Mouse (Mus musculus): ENCODE data around the gene Ogdh. TPM values are rescaled to one million over a fixed set of nuclear protein-coding genes. Genes with fewer than 3 reads are reported as not detected.
A peak's percentile ranks its signal among the peaks of the same experiment; 100 is the strongest.

Ogdh gene
- polyA plus RNA-seq, 1 experiment from 2014 or later: 95.0 TPM

GRCm38 (mm10) chr11:6372784-6373183 is 81.4 kb downstream of the Ogdh start:
- Histone ChIP-seq H3K27ac (no peak overlapping the region), H3K4me1 (no peaks in the 10 kb centered on the region), H3K4me2 (replicated peaks) (no peak overlapping the region), H3K27me3 (no peaks in the 10 kb centered on the region), H3K9me3 (no peaks in the 10 kb centered on the region), H3K9ac (no peak overlapping the region), H3K36me3 (no peaks in the 10 kb centered on the region), H3K4me3 (no peak overlapping the region)
- 93% methylated on average over 9 of the region's 9 CpGs for WGBS
- no peak for ATAC-seq (ENCODE audit: low FRiP score, low read depth)

DNA sequence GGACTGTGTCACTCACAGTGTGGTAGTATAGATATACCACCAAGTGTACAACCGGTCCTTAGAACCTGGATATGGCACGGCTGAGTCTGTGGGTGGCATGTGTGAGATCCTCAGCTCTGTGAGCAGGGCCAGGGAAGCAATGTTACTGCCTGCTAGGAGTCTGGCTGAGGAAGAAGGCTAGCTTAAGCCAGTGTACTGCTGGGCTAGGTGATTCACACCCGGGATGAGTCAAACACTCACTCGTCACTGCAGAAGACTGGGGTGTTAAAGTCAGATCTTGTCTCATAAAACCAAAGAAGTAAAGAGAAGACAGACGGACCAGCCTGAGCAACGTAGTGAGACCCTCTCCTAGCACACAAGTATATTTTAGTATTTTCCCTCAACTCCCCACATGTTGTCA is 89.5 kb downstream of the Ogdh start:
- H3K4me1 ChIP-seq: no peaks in the 10 kb centered on the region
- no peak overlapping the region for H3K4me2 ChIP-seq (replicated peaks)
- H3K27me3 ChIP-seq: no peaks in the 10 kb centered on the region
- no peaks in the 10 kb centered on the region for H3K9me3 ChIP-seq
- ATAC-seq (ENCODE audit: low FRiP score, low read depth): no peak
- H3K36me3 ChIP-seq: no peaks in the 10 kb centered on the region
- 84% methylated on average over 6 of the region's 6 CpGs for WGBS
- H3K9ac ChIP-seq: no peak overlapping the region
- no peak overlapping the region for H3K27ac ChIP-seq
- H3K4me3 ChIP-seq: no peak overlapping the region

- Histone ChIP-seq H3K4me3 (peak overlapping the region; percentile 86), H3K4me1 (peaks cover 16% of the 10 kb centered on the region), H3K27ac (0 out of 2 replicates have a peak overlapping the region, but pooled peaks have one; percentile 91), H3K27me3 (no peaks in the 10 kb centered on the region), H3K9me3 (no peaks in the 10 kb centered on the region), H3K36me3 (peaks cover 13% of the 10 kb centered on the region), H3K9ac (no peak overlapping the region), H3K4me2 (replicated peaks) (peak overlapping the region; percentile 88)
- no peak for ATAC-seq (ENCODE audit: low FRiP score, low read depth)
- 91% methylated on average over 6 of the region's 6 CpGs for WGBS
Observed at GRCm38 (mm10) chr11:6388126-6388725, 96.8 kb downstream of the Ogdh start.

DNA sequence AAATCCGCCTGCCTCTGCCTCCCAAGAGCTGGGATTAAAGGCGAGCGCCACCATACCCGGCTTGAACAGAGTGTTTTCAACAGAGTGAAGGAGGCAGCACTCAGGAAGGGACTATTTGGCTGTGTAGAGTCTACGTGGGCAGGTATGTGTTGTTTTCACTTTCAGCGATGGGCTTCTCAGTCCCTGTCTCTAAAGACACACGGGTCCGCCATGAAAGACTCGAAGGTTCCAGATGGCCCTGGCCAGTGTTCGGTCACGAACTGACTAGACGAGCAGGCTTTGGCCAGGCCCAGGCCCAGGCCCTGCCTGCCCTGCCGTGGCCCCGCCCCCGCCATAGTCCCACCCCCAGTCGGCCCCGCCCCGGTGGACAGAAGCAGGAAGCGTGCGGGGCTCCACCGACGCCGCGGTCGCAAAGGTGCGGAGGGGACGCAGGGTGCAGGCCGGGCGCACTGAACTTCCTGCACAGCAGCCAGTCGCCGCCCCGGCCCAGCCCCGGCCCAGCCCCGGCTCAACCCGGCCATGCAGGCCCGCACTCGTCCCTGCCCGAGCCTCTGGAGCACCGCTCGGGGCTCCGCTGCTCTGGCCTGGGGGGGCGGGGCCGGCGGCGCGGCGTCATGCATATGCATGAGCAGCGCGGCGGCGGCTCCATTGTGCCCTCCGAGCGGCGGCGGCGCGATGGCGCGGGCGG is 97.4 kb downstream of the Ogdh start, which contains the start of gene Zmiz2:
Gene Zmiz2, plus strand, starts transcription at position 349 of the 688 bp plus-strand sequence.
- peak within 1 kb of the TSS; percentile 86 for H3K9ac ChIP-seq
- H3K4me2 ChIP-seq (replicated peaks): peak within 1 kb of the TSS; percentile 88
- WGBS: 9% methylated on average over 40 of the region's 60 CpGs
- ATAC-seq (ENCODE audit: low FRiP score, low read depth): peak; percentile 98
- no peaks in the 10 kb centered on the region for H3K9me3 ChIP-seq
- H3K36me3 ChIP-seq: peaks cover 14% of the 10 kb centered on the region
- H3K4me1 ChIP-seq: peaks cover 16% of the 10 kb centered on the region
- H3K27ac ChIP-seq: peak within 1 kb of the TSS; percentile 91
- peak within 1 kb of the TSS; percentile 86 for H3K4me3 ChIP-seq
- no peaks in the 10 kb centered on the region for H3K27me3 ChIP-seq

- no peak overlapping the region for H3K27ac ChIP-seq
- H3K4me1 ChIP-seq: peaks cover 16% of the 10 kb centered on the region
- peak; percentile 6; the same call in 1 of the 2 replicates for ATAC-seq (ENCODE audit: low FRiP score, low read depth)
- WGBS: under 1% methylated on average over 27 of the region's 43 CpGs
- H3K36me3 ChIP-seq: peaks cover 20% of the 10 kb centered on the region
- H3K4me3 ChIP-seq: peak overlapping the region; percentile 86
- H3K9ac ChIP-seq: peak overlapping the region; percentile 86
- no peaks in the 10 kb centered on the region for H3K27me3 ChIP-seq
- H3K4me2 ChIP-seq (replicated peaks): peak overlapping the region; percentile 88
- no peaks in the 10 kb centered on the region for H3K9me3 ChIP-seq
Observed at GRCm38 (mm10) chr11:6389483-6389921, 98.1 kb downstream of the Ogdh start.

GRCm38 (mm10) chr11:6390376-6391053 is 99.1 kb downstream of the Ogdh start:
- Histone ChIP-seq H3K9me3 (no peaks in the 10 kb centered on the region), H3K27me3 (no peaks in the 10 kb centered on the region), H3K9ac (peak overlapping the region; percentile 86), H3K27ac (no peak overlapping the region), H3K4me3 (peak overlapping the region; percentile 86), H3K4me2 (replicated peaks) (peak overlapping the region; percentile 88), H3K36me3 (peaks cover 29% of the 10 kb centered on the region), H3K4me1 (peaks cover 16% of the 10 kb centered on the region)
- WGBS: 86% methylated on average over 8 of the region's 8 CpGs
- no peak for ATAC-seq (ENCODE audit: low FRiP score, low read depth)

DNA sequence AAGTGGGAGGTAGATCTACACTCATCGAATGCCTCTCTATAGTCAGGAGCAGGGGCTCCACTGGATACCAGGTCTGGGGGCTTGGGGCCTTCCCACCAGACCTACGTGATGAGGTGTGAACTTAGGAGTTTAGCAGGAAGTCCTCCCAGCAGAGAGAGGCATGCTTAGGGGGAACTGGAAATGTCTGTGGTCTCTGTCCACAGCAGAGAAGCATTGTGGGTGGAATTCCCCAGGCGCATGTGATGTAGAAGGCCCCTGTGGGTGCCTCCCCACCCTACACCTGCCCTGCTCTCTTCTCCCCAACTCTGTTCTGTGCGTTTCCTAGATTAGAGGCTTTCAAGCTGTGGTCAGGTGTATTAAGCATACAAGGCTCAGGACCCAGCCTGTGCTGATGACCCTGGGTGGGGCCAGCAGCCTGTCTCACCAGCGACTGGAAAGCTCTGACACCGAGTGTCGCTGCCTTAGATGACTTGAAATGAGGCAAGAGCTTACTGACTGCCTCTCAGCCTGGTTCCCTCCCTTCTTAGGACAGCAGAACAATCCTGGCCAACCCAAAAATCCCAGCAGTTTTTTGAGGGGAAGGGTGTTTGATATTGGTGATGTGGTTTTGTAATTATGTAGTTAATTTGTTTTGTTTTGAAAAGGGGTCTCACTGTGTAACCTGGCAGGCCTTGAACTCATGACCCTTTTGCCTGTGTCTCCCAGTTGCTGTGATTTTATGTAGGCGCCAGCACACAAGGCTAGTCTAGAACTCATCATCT is 100.3 kb downstream of the Ogdh start:
- H3K4me1 ChIP-seq: peaks cover 16% of the 10 kb centered on the region
- ATAC-seq (ENCODE audit: low FRiP score, low read depth): no peak
- 87% methylated on average over 8 of the region's 8 CpGs for WGBS

GRCm38 (mm10) chr11:6392857-6393256 is 101.4 kb downstream of the Ogdh start:
- Histone ChIP-seq H3K4me2 (replicated peaks) (no peak overlapping the region), H3K36me3 (peaks cover 53% of the 10 kb centered on the region), H3K27ac (no peak overlapping the region), H3K9me3 (no peaks in the 10 kb centered on the region), H3K9ac (no peak overlapping the region), H3K27me3 (no peaks in the 10 kb centered on the region), H3K4me3 (no peak overlapping the region), H3K4me1 (peaks cover 16% of the 10 kb centered on the region)
- WGBS: 86% methylated on average over 6 of the region's 6 CpGs
- ATAC-seq (ENCODE audit: low FRiP score, low read depth): no peak

More for the DNA sequence above, 100.3 kb downstream of the Ogdh start:
- no peak overlapping the region for H3K27ac ChIP-seq
- no peak overlapping the region for H3K4me2 ChIP-seq (replicated peaks)
- H3K4me3 ChIP-seq: no peak overlapping the region
- H3K9me3 ChIP-seq: no peaks in the 10 kb centered on the region
- no peaks in the 10 kb centered on the region for H3K27me3 ChIP-seq
- H3K36me3 ChIP-seq: peaks cover 41% of the 10 kb centered on the region
- no peak overlapping the region for H3K9ac ChIP-seq

DNA sequence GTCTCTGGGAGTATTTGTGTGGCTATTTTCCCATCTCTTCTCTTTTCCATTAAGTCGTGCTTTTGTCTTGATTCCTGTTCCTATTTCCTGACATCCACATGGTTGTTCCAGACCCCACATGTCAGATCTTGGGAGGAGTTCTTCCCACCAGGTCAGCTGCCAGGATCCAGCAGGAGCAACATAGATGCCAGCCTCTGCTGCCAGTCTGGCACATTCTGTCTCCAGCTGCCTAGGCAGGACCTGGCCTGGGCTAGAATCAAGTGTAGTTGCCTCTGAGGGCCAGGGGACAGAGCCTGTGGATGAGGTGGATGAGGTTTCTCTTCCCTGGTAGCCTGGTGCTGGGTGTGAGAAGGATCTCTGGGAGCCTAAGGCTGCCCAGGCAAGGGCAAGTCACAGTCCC is 102.4 kb downstream of the Ogdh start:
- ATAC-seq (ENCODE audit: low FRiP score, low read depth): no peak
- peaks cover 63% of the 10 kb centered on the region for H3K36me3 ChIP-seq
- H3K4me2 ChIP-seq (replicated peaks): no peak overlapping the region
- H3K4me3 ChIP-seq: no peak overlapping the region
- peaks cover 16% of the 10 kb centered on the region for H3K4me1 ChIP-seq
- peak overlapping the region; percentile 15; the same call in 1 of the 2 replicates for H3K9ac ChIP-seq
- no peak overlapping the region for H3K27ac ChIP-seq
- no peaks in the 10 kb centered on the region for H3K27me3 ChIP-seq
- no peaks in the 10 kb centered on the region for H3K9me3 ChIP-seq
- WGBS: 76% methylated on average over 1 of the region's 1 CpGs

DNA sequence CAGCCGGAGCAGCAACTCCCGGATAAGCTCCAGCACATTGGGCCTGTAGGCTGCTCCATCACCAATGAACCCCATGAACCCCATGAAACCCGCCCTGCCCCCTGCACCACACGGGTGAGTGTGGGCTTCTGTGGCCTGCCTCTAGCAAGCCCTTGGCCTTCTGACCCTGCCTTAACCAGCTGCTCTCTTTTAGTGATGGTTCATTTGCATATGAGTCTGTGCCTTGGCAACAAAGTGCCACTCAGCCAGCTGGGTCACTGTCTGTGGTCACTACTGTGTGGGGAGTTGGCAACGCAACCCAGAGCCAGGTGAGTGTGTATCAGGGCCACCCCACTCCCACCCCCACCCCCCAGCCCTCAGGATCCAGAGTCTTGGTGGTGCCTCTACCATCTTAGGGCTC is 104.1 kb downstream of the Ogdh start:
- WGBS: 90% methylated on average over 5 of the region's 5 CpGs
- H3K27me3 ChIP-seq: no peaks in the 10 kb centered on the region
- H3K4me2 ChIP-seq (replicated peaks): no peak overlapping the region
- no peak overlapping the region for H3K27ac ChIP-seq
- H3K4me1 ChIP-seq: peaks cover 6% of the 10 kb centered on the region; the same call in 1 of the 2 replicates
- no peaks in the 10 kb centered on the region for H3K9me3 ChIP-seq
- ATAC-seq (ENCODE audit: low FRiP score, low read depth): no peak
- peaks cover 80% of the 10 kb centered on the region for H3K36me3 ChIP-seq
- H3K9ac ChIP-seq: no peak overlapping the region
- H3K4me3 ChIP-seq: no peak overlapping the region

DNA sequence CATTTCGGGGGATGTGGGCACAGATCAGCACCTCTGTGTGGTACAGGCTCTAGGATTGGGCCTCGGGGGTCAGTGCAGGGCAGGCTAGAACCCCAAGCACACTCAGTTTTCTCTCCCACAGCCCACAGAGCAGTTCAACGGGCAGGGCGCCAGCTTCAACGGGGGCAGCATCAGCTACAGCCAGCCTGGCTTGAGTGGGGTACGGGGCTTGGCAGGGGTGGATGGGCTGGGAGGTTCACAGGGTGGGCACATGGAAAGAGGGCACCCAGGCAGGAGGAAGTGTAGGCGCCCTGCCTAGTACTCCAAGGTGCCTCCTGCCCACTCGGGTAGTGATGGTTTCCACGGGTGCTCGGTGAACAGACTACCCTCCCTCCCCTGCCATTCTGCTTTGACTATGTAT is 106.7 kb downstream of the Ogdh start:
- 96% methylated on average over 10 of the region's 10 CpGs for WGBS
- ATAC-seq (ENCODE audit: low FRiP score, low read depth): no peak
- no peaks in the 10 kb centered on the region for H3K4me1 ChIP-seq
- H3K27ac ChIP-seq: no peak overlapping the region
- H3K9ac ChIP-seq: no peak overlapping the region
- H3K4me2 ChIP-seq (replicated peaks): no peak overlapping the region
- H3K36me3 ChIP-seq: peaks cover 93% of the 10 kb centered on the region
- H3K4me3 ChIP-seq: no peak overlapping the region
- no peaks in the 10 kb centered on the region for H3K27me3 ChIP-seq
- no peaks in the 10 kb centered on the region for H3K9me3 ChIP-seq
